Mouse (Mus musculus): ENCODE data around the gene Aff4.
"Not testable (repeated sequence)": the region's sequence is repeated elsewhere in the genome, so short reads cannot be mapped to it uniquely, and the experiment has no call there.

The Aff4 gene

GRCm38 (mm10) chr11:53337684-53338083 is 12.9 kb upstream of the Aff4 start:
- no peak for DNase-seq (ENCODE audit: low spot score in 2 of 2)

- not testable (repeated sequence) for DNase-seq (ENCODE audit: low spot score in 2 of 2)
These were observed 9.6 kb upstream of the Aff4 start for GRCm38 (mm10) chr11:53341019-53341418.

- DNase-seq (ENCODE audit: low spot score in 2 of 2) = no peak
These were observed 7.9 kb upstream of the Aff4 start for GRCm38 (mm10) chr11:53342711-53343110.

- no peak for DNase-seq (ENCODE audit: low spot score in 2 of 2)
These were observed 5.3 kb upstream of the Aff4 start for GRCm38 (mm10) chr11:53345328-53345727.

GRCm38 (mm10) chr11:53345738-53346137 is 4.9 kb upstream of the Aff4 start:
- DNase-seq (ENCODE audit: low spot score in 2 of 2) = no peak

- DNase-seq (ENCODE audit: low spot score in 2 of 2) = peak; percentile 43 to 46
These were observed 750 bp downstream of the Aff4 start for GRCm38 (mm10) chr11:53351224-53351942.

GRCm38 (mm10) chr11:53351943-53352590 is 1.4 kb downstream of the Aff4 start:
- peak in 1 of 2 experiments; percentile 12 for DNase-seq (ENCODE audit: low spot score in 2 of 2)

GRCm38 (mm10) chr11:53358504-53359155 is 8.0 kb downstream of the Aff4 start:
- no peak for DNase-seq (ENCODE audit: low spot score in 2 of 2)

- no peak for DNase-seq (ENCODE audit: low spot score in 2 of 2)
These were observed 16.4 kb downstream of the Aff4 start for GRCm38 (mm10) chr11:53367032-53367431.

GRCm38 (mm10) chr11:53378918-53379317 is 28.3 kb downstream of the Aff4 start:
- DNase-seq (ENCODE audit: low spot score in 2 of 2) = no peak

GRCm38 (mm10) chr11:53383758-53384428 is 33.3 kb downstream of the Aff4 start:
- no peak for DNase-seq (ENCODE audit: low spot score in 2 of 2)

- DNase-seq (ENCODE audit: low spot score in 2 of 2) = no peak
These were observed 43.2 kb downstream of the Aff4 start for GRCm38 (mm10) chr11:53393856-53394255.

- no peak for DNase-seq (ENCODE audit: low spot score in 2 of 2)
These were observed 53.0 kb downstream of the Aff4 start for GRCm38 (mm10) chr11:53403638-53404037.

GRCm38 (mm10) chr11:53411738-53412137 is 61.1 kb downstream of the Aff4 start:
- DNase-seq (ENCODE audit: low spot score in 2 of 2) = no peak

- DNase-seq (ENCODE audit: low spot score in 2 of 2) = no peak
These were observed 63.2 kb downstream of the Aff4 start for GRCm38 (mm10) chr11:53413871-53414270.

- no peak for DNase-seq (ENCODE audit: low spot score in 2 of 2)
These were observed 67.4 kb downstream of the Aff4 start for GRCm38 (mm10) chr11:53418048-53418447.

GRCm38 (mm10) chr11:53423036-53423435 is 72.4 kb downstream of the Aff4 start, which contains the start of gene Leap2:
Gene Leap2 (minus strand): TSS chr11:53423170.
- no peak for DNase-seq (ENCODE audit: low spot score in 2 of 2)

GRCm38 (mm10) chr11:53424826-53425225 is 74.2 kb downstream of the Aff4 start:
- DNase-seq (ENCODE audit: low spot score in 2 of 2) = peak in 1 of 2 experiments; percentile 34

- peak in 1 of 2 experiments; percentile 46 for DNase-seq (ENCODE audit: low spot score in 2 of 2)
These were observed 74.6 kb downstream of the Aff4 start for GRCm38 (mm10) chr11:53425251-53425650.

- DNase-seq (ENCODE audit: low spot score in 2 of 2) = no peak
These were observed 75.2 kb downstream of the Aff4 start for GRCm38 (mm10) chr11:53425711-53426255.

- DNase-seq (ENCODE audit: low spot score in 2 of 2) = not testable (repeated sequence)
These were observed 76.3 kb downstream of the Aff4 start for GRCm38 (mm10) chr11:53426914-53427313.

Data from frontal cortex, postnatal 36 days (tissue).